Mouse (Mus musculus): ENCODE measurements at regions not wholly inside any gene's neighbourhood (a gene's known extent, or its start where the extent isn't known, plus 50 kb on each side); places are given as distances from the start of the nearest gene placed in this dataset.

DNA sequence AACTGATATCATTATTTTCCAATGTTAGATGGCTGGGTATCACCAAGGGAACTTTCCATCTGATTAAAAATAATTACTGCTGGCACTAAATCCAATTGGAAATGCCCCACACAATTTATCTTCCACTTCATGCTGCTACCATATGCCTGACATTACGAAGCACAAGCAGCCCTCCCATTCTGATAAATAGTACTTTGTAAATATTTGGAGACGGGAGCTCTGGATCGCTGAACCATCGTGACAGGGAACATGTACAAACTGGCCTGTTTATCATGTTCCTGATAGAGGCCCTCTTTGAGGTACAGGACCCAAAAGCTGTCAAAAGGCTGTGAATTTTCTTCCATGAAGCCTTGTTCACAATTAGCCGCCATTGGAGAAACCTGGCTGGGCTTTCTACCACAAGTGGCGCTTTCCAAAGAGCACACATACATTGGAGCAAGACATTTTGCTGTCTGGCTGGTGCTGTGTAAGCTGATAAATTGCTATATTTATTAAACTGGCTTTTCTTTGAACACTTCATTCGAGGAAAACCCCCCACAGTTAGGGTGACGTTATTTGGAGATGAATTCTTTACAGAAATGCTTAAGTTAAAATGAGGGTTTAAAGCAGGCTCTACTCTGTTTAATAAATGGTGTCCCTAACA lies 96.5 kb upstream of the Peli2 start:
- no peak for ATAC-seq (replicated peaks; ENCODE audit: insufficient number of reproducible peaks, low FRiP score, low TSS enrichment, poor library complexity, severe bottlenecking)

GRCm38 (mm10) chr14:48039286-48039790 lies 81.3 kb upstream of the Peli2 start:
- no peak for ATAC-seq (replicated peaks; ENCODE audit: insufficient number of reproducible peaks, low FRiP score, low TSS enrichment, poor library complexity, severe bottlenecking)

DNA sequence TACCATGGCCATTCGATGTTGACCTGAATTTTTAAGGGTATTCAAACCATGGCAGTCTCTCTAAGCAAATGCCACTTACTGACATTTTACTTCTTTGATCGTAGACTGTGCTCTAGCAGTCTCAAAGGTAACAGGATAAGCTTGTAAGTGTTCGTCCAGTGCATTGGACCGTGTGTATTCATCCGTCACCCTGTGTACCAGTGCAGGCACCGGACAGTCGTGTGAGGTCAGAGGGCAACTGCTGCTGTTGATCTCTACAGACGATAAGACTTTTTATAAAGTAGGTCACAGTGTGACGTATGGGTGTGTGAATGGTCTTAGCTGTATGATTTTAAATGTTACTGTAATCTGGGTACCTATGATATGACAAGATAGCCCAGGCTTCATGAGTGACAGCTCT lies 74.5 kb upstream of the Peli2 start:
- ATAC-seq (replicated peaks; ENCODE audit: insufficient number of reproducible peaks, low FRiP score, low TSS enrichment, poor library complexity, severe bottlenecking), result no peak

- no peak for ATAC-seq (replicated peaks; ENCODE audit: insufficient number of reproducible peaks, low FRiP score, low TSS enrichment, poor library complexity, severe bottlenecking)
Observed at GRCm38 (mm10) chr14:48046831-48047230, 73.8 kb upstream of the Peli2 start.

GRCm38 (mm10) chr14:48049698-48050459 lies 70.7 kb upstream of the Peli2 start:
- no peak for ATAC-seq (replicated peaks; ENCODE audit: insufficient number of reproducible peaks, low FRiP score, low TSS enrichment, poor library complexity, severe bottlenecking)

- no peak for ATAC-seq (replicated peaks; ENCODE audit: insufficient number of reproducible peaks, low FRiP score, low TSS enrichment, poor library complexity, severe bottlenecking)
Observed at GRCm38 (mm10) chr14:48050460-48050760, 70.2 kb upstream of the Peli2 start.

GRCm38 (mm10) chr14:48051971-48052370 lies 68.7 kb upstream of the Peli2 start:
- ATAC-seq (replicated peaks; ENCODE audit: insufficient number of reproducible peaks, low FRiP score, low TSS enrichment, poor library complexity, severe bottlenecking), result no peak

DNA sequence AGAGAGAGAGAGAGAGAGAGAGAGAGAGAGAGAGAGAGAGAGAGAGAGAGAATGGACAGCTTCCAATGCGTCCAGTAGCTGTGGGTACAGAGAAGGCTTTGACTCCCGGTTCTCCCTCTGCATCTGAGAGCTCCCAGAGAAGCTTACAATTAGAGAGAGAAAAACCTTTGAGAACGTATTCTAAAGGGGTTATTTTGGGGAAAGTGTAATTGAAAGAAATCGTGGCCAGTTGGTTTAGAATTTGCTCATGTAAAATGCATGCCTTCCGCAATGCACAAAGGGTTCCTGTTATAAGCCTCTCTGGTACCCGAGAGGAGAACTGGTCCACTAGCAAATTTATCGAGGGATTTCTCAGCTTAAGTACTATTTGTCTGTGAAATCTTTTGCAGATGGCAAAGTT lies 68.2 kb upstream of the Peli2 start:
- ATAC-seq (replicated peaks; ENCODE audit: insufficient number of reproducible peaks, low FRiP score, low TSS enrichment, poor library complexity, severe bottlenecking), result no peak

DNA sequence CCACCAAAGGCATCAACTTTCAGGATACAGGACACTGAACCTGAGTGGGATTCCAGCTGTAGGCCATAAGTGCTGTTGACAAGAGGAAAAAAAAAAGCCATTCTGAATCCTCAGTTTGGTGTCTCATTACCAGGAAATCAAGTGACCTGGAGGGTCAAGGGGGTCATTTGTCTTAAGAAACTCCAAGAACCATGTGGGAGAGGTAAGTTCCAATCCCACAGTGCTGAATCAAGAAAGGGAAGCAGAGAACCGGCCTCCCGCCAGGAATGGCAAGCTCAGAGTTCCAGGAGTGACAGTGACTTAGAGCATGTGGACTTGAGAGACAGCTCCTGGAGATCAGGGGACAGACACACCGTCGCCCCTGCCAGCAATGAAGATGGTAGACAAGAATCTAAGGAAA lies 67.5 kb upstream of the Peli2 start:
- no peak for ATAC-seq (replicated peaks; ENCODE audit: insufficient number of reproducible peaks, low FRiP score, low TSS enrichment, poor library complexity, severe bottlenecking)

- no peak for ATAC-seq (replicated peaks; ENCODE audit: insufficient number of reproducible peaks, low FRiP score, low TSS enrichment, poor library complexity, severe bottlenecking)
Observed at GRCm38 (mm10) chr14:48054719-48055118, 65.9 kb upstream of the Peli2 start.

DNA sequence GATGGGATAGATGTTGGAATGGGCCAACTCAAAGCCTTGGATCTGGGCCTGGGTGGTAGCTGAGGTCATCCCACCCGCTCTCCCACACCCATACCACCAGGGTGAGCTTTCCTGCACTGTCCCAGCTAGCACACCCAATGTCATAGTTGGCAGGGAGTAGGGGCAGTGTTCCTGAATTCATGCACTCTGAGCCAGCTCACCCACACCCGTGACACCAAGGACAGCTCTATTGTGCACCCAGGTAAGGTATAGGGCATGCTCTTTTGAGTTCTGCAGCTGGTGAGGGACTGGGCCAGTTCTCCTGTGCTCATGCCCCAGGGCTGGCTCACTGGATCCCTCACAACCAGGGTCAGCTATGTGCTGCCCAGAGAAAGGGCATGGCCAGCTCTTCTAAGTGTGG lies 64.8 kb upstream of the Peli2 start:
- no peak for ATAC-seq (replicated peaks; ENCODE audit: insufficient number of reproducible peaks, low FRiP score, low TSS enrichment, poor library complexity, severe bottlenecking)

DNA sequence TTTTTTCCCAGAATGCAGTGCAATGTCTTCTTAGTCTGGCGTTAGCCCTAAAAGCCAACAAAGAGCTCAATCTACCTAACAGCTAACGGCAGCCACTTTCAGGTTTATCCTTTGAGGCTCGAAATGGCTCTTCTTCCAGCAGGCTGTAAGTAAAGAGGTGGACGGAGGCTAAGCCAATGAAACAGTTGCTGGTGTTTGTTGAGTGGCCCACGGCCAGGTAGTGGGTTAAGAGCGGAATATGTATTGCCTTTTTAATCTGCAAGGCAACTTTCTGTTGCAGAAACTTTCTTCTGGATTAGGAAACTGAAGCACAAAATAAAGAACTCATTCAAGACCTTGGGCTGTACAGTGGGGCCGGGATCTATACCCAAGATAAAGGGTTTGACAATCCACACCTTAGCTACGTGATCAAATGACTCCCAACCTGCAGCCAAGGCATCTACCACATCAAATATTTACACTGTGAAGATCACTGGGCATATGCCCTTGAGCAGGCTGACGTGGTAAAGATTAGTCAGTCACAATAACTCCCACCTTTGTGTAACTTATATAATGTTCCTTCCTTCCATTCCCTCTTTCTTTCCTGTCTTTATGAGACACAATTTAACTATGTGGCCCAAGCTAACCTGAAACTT lies 62.3 kb upstream of the Peli2 start:
- ATAC-seq (replicated peaks; ENCODE audit: insufficient number of reproducible peaks, low FRiP score, low TSS enrichment, poor library complexity, severe bottlenecking), result no peak

DNA sequence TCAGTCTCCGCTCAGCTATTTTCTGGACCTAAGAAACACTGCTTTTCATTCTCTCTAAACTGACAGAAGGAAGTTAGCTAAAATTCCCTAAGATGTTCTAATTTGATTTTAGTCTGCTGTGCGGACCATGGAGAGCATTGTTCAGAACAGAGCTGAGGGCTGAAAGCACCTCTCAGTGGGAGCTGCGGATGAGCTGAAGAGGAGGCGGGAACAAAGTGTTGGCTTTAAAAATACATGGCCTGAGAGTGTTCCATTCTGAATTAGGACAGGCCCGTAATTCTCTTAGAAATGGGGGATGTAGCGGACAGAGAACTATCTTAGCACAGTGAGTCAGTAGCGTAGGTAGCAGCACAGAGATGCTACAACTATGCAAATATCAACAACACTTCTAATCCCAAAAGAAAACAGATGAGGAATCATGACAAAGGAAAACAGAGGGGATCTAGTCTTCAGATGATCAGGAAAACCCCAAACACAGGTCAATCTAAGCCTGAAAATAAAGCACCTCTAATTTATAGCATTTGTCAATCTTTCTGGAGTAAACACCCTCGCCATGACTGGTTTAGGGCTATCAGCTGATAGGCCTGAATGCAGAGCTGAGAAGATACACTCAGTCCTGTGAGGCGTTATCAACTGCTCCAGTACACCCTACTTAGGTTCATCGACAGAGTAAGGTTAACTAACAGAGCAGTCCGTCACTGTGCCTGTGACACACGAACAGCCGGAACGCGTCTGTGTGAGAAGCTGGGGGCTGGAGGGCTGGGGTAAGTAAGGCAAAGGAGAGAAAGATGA lies 60.8 kb upstream of the Peli2 start:
- ATAC-seq (replicated peaks; ENCODE audit: insufficient number of reproducible peaks, low FRiP score, low TSS enrichment, poor library complexity, severe bottlenecking), result no peak

DNA sequence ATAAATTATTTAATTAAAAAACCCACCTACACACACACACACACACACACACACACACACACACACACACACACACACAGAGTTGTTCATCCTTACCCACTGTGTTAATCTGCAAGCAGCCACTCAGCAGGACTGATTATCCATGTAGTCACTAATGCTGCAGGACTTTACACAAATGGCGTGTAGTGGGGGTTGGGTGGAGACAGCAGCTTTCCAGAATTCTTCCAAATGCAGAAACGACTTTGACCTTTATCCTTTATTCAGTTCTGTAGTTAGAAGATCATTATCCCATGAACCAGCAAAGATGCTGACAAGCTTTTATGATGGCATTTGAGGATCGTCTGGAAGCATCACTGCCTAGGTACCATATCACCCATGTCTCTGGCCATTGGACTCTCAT lies 52.0 kb upstream of the Peli2 start:
- no peak for ATAC-seq (replicated peaks; ENCODE audit: insufficient number of reproducible peaks, low FRiP score, low TSS enrichment, poor library complexity, severe bottlenecking)

Data from monocyte, adult 5-6 weeks (primary cell).